Mouse (Mus musculus): ENCODE data around the gene Gm10228.
"Not testable (repeated sequence)": the region's sequence is repeated elsewhere in the genome, so short reads cannot be mapped to it uniquely, and the experiment has no call there.

Gm10228 gene

DNA sequence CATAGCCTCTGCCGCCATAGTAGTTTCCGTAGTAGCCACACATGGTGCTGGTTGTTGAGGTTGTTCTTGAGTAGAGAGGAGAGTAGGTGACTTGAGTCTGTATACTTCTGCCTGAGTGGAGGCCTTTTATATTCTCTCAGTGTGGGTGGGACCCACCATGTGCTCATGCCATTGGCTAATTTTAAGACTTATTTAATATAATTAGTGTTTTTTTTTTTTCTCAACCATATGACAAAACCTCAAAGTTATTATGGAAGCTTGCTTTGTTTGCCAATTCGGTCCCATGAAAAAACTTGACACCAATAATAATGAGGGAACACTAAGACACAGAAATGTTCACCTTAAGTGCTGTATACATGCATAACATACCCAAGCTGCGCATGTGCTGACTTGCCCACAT lies at the start of gene Gm10228:
TSS of gene Gm10228 (minus strand) at position 101 of the 400 bp plus-strand sequence.
- not testable (repeated sequence) for DNase-seq

- DNase-seq, result not testable (repeated sequence)
These were observed 29.8 kb upstream of the Gm10228 start for GRCm38 (mm10) chr16:89071041-89071440.

GRCm38 (mm10) chr16:89063902-89064301 lies 22.6 kb upstream of the Gm10228 start, which contains the start of gene 1110025L11Rik:
Gene 1110025L11Rik, minus strand, starts transcription at chr16:89064002.
- not testable (repeated sequence) for DNase-seq

DNA sequence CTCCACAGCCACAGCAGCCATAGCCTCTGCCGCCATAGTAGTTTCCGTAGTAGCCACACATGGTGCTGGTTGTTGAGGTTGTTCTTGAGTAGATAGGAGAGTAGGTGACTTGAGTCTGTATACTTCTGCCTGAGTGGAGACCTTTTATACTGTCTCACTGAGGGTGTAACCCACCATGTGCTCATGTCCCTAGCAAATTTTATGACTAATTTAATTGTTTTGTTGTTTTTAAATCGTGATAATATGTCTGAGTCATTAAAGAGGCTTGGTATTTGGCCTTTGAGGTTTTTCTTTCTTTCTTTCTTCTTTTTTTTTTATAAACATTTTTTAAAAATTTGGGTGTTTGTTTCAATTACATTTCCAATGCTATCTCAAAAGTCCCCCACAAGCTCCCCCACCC lies 6.5 kb upstream of the Gm10228 start, which contains the start of gene Krtap6-5:
TSS of gene Krtap6-5 (minus strand) at position 101 of the 400 bp plus-strand sequence.
- no peak for DNase-seq

DNA sequence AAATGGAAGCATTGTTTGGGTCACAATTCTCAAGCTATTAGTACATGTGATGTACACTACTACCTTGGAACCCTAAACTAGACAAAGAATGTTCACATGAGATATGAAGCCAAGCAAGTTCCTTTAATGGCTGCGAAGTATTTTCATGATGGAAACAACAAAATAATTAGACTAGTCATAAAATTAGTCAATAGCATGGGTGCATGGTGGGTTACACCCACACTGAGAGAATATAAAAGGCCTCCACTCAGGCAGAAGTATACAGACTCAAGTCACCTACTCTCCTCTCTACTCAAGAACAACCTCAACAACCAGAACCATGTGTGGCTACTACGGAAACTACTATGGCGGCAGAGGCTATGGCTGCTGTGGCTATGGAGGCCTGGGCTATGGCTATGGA lies 9.9 kb downstream of the Gm10228 start, which contains the start of gene Krtap6-1:
TSS of gene Krtap6-1 (plus strand) at position 301 of the 400 bp plus-strand sequence.
- not testable (repeated sequence) for DNase-seq

DNA sequence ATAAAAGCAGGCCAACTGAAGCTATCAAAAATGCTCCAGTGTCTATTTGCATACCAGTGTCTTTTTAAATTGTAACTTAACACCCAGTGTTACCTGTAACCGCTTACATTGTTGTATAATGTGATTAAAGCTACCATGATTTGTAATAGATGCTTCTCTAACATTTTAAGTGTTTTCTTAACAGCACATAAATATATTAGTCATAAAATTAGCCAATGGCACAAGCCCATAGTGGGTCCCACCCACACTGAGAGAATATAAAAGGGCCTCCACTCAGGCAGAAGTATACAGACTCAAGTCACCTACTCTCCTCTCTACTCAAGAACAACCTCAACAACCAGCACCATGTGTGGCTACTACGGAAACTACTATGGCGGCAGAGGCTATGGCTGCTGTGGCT lies 26.3 kb downstream of the Gm10228 start, which contains the start of gene Gm10229:
TSS of gene Gm10229 (plus strand) at position 301 of the 400 bp plus-strand sequence.
- DNase-seq, result not testable (repeated sequence)

DNA sequence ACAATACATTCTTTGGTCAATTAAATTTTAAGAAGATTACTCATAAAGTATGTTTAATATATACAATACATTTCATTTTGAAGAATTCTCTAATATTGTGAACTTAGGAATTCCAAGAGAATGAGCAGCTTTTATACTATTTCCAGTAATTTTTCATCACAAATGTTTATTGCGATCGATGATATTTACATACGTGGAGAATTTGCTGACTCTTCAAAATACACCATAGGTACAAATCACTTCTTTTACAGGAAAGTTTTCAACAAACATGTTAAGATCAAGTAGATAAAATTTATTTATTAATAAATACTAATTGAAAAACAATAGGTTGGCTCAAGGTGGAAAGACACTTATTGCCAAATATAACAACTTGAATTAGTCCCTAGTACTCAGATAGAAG lies 27.3 kb downstream of the Gm10228 start:
- no peak for DNase-seq

GRCm38 (mm10) chr16:89010659-89011058 lies 30.6 kb downstream of the Gm10228 start, which contains the start of gene Krtap22-2:
Gene Krtap22-2, minus strand, starts transcription at chr16:89010759.
- no peak for DNase-seq
